Mouse (Mus musculus) kidney, adult 8-10 months (tissue): ENCODE measurements at regions not wholly inside any gene's neighbourhood (a gene's known extent, or its start where the extent isn't known, plus 50 kb on each side); places are given as distances from the start of the nearest gene placed in this dataset.

Source experiments
- DNase-seq, 2 experiments: peaks; one replicate each; pipeline ENCODE4 v3.0.0; 2022

- no peak for DNase-seq
Measured at GRCm38 (mm10) chr12:52368034-52368433, 135.7 kb upstream of the Arhgap5 start.

GRCm38 (mm10) chr12:52368466-52368865 is 135.3 kb upstream of the Arhgap5 start:
- no peak for DNase-seq

GRCm38 (mm10) chr12:52370153-52370710 is 133.5 kb upstream of the Arhgap5 start:
- DNase-seq: no peak

- no peak for DNase-seq
Measured at GRCm38 (mm10) chr12:52375116-52375515, 128.7 kb upstream of the Arhgap5 start.

GRCm38 (mm10) chr12:52376692-52377462 is 126.9 kb upstream of the Arhgap5 start:
- no peak for DNase-seq

GRCm38 (mm10) chr12:52377463-52377848 is 126.3 kb upstream of the Arhgap5 start:
- DNase-seq: no peak

GRCm38 (mm10) chr12:52379245-52379644 is 124.5 kb upstream of the Arhgap5 start:
- no peak for DNase-seq

GRCm38 (mm10) chr12:52379960-52380359 is 123.8 kb upstream of the Arhgap5 start:
- DNase-seq: no peak

- no peak for DNase-seq
Measured at GRCm38 (mm10) chr12:52381161-52381967, 122.4 kb upstream of the Arhgap5 start.

GRCm38 (mm10) chr12:52381968-52382325 is 121.8 kb upstream of the Arhgap5 start:
- DNase-seq: no peak

GRCm38 (mm10) chr12:52382832-52383580 is 120.8 kb upstream of the Arhgap5 start:
- peak in 1 of 2 experiments; percentile 17 for DNase-seq

GRCm38 (mm10) chr12:52389552-52389951 is 114.2 kb upstream of the Arhgap5 start:
- no peak for DNase-seq

GRCm38 (mm10) chr12:52390242-52390641 is 113.5 kb upstream of the Arhgap5 start:
- peak in 1 of 2 experiments; percentile 30 for DNase-seq

GRCm38 (mm10) chr12:52392636-52393035 is 111.1 kb upstream of the Arhgap5 start:
- DNase-seq: no peak

- DNase-seq: no peak
Measured at GRCm38 (mm10) chr12:52393981-52394718, 109.6 kb upstream of the Arhgap5 start.

- no peak for DNase-seq
Measured at GRCm38 (mm10) chr12:52394719-52395062, 109.1 kb upstream of the Arhgap5 start.

- DNase-seq: no peak
Measured at GRCm38 (mm10) chr12:52395111-52395510, 108.7 kb upstream of the Arhgap5 start.

GRCm38 (mm10) chr12:52396178-52396841 is 107.5 kb upstream of the Arhgap5 start:
- peak; percentile 37 to 39 for DNase-seq

GRCm38 (mm10) chr12:52397718-52398510 is 105.9 kb upstream of the Arhgap5 start:
- DNase-seq: peak in 1 of 2 experiments; percentile 45

- no peak for DNase-seq
Measured at GRCm38 (mm10) chr12:52398511-52398975, 105.2 kb upstream of the Arhgap5 start.

GRCm38 (mm10) chr12:52400099-52400498 is 103.7 kb upstream of the Arhgap5 start:
- no peak for DNase-seq
